Mouse (Mus musculus) retina, postnatal 7 days (tissue): ENCODE measurements at regions not wholly inside any gene's neighbourhood (a gene's known extent, or its start where the extent isn't known, plus 50 kb on each side); places are given as distances from the start of the nearest gene placed in this dataset.

Experiments used
- DNase-seq: peaks from one replicate; pipeline ENCODE4 v3.0.0-alpha.2; 2012; ENCODE audit warnings: low read depth, low spot score

GRCm38 (mm10) chr2:129883417-129883816 lies 83.1 kb downstream of the Stk35 start:
- DNase-seq: no peak

DNA sequence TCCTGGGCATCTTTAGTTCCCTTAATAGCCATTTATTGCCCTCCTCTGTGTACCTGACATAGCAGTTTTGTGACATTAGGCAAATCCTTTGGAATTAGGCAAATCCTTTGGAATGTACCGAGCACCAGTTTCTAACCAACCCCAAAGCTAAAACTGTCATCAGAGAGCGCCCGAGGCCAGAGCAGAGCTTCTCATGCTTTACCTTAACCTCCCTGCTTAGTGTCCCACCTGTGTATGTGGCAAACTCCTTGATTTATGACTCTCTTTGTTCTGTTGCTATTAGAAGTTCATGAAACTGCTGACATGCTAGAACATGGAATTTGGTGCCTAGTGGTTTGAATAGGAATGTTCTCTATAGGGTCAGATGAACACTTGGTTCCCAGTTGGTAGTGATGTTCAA lies 84.0 kb downstream of the Stk35 start:
- DNase-seq: no peak

DNA sequence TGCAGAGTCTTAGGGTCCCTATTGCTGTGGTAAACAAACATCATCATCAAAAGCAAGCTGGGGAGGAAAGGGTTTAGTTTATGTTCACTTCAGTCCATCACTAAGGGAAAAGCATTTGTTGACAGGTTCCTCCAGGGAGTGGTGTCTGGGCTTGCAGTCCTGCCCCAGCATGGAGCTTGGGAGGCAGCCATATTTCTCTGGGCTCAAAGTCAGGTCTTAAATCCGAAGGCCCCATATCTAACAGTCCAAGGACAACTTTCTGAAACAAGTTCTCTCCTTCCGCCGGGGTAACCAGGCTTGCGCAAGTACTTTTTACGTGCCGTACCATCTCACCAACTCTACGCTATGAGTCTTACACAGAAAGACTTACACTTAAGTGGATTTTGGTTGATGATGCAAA lies 85.2 kb downstream of the Stk35 start:
- no peak for DNase-seq

GRCm38 (mm10) chr2:129893231-129893630 lies 92.9 kb downstream of the Stk35 start:
- no peak for DNase-seq

DNA sequence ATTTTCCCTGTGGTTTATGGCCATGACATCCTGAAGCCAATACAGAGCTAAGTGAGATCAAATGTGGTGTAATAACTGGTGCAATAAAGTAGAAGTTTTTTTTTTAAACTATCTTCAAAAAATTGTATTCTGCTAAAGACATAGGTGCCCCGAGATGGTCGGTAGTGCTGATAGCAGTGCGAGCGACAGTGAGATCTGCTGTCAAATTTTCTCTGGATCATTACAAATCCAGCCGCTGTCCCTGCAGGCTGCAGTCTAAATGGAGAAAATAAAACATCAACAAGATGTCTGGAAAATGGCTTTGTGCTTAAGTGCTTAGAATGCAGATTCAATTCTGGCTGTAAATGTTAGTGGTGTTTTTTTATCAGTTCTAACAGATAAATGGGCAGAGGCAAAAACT lies 93.5 kb downstream of the Stk35 start:
- DNase-seq: no peak

DNA sequence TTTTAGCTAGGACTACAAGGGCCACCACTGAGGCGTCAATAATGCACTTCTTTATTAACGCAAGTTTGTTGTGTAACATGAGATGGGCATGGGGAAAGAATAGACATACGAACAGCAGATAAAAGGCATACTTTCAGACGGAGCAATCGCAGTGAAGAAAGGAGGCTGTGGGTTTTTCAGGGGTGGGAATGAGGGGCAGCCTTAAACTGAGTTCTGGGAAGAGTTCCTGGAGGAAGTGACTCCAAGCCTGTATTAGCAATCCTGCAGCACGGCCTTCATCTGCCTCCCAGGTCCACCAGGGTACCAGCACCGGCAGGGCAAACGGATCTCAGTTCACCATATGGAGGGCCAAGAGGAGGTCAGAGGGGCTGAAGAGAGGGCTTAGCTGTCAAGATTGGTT lies 94.6 kb downstream of the Stk35 start:
- no peak for DNase-seq

- DNase-seq: no peak
Observed at GRCm38 (mm10) chr2:129895369-129895768, 95.1 kb downstream of the Stk35 start.

GRCm38 (mm10) chr2:129896696-129897095 lies 96.4 kb downstream of the Stk35 start:
- no peak for DNase-seq

DNA sequence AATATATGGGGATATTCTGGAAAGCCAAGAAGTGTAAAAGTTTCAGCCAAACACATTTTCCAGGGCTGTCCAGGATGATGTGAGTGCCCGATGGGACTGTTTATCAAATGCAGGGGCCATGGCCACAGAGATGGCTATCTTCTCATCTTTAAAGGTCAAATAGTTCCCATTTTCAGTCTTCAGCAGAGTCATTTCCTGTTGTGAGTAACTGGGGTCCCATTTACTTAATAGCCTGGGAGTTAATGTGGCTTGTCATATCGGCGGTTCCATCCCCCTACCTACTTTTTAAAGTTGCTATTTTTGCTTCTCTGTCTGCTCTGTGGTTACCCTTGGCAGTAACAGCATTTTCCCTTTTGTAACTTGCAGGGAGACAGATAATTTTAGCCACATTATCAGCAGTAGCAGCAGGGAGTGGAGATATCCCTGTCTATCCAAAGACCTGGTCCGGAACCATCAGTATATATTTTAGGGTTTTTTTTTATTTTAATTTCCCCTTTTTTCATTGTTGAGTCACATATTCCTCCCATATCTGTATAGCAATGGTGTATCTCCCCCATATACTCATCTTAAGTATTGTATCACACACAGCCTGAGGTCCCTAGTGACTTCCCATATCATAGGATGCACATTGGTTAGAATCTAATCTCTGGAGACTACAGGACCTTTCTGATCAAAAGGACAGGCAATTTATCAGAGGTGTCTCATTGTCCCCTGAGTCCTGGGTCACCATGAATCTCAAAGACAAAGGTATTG lies 103.2 kb downstream of the Stk35 start:
- no peak for DNase-seq

GRCm38 (mm10) chr2:129904753-129905152 lies 104.4 kb downstream of the Stk35 start:
- peak; percentile 23 for DNase-seq

DNA sequence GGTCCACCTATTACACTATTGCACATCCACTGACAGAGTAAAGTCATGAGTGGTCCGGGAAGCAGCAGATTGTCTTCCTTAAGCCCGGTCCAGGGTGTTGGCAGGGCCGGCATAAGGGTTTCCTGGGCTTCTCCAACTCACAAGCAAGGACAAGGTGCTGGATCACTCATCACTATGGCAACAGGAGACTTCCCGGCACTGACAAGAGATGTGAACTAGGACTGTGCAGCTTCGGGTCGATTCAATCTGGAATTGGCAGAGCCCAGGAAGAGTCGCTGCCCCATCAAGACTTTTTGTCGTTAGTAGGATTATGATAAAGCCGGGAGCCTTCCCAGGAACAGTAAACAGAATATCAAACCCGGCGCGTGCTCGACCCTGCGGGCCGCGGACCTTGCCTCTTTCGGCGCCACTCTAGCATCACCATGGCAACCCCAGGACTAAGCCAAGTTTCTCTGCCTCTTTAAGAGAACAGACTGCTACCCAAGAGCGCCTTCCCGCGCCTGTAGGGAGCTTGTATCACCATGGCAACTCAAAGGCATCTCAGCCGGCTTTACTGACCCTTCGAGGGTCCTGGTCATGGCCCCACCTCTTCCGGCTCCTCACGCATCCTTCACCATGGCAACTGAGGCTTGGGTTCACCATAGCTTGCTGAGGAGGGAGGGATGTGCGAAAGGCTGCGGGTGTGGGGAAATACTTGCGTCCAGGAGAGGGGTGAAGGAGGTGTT lies 103.3 kb upstream of the Tgm3 start:
- peak; percentile 29 for DNase-seq

GRCm38 (mm10) chr2:129911203-129911921 lies 100.8 kb upstream of the Tgm3 start:
- no peak for DNase-seq

DNA sequence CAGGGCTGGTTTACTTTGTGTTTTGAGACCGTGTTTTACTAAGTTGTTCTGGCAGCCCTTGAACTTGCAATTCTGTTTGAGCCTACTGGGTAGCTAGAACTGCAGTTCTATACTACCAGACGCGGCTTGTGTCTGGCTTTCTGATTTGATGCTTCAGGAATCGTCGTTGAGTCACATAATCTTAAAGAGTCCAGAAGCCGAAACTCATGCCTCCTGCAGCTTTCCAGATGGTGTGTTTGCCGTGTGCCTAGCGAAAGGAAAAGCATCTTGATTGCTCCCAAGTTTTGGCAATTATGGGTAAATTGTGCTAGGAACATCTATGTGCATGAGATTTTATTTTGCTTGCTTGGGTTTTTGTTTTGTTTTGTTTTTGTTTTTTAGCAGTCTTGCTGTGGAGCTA lies 99.6 kb upstream of the Tgm3 start:
- no peak for DNase-seq

GRCm38 (mm10) chr2:129914261-129914660 lies 97.9 kb upstream of the Tgm3 start:
- no peak for DNase-seq

- DNase-seq: no peak
Observed at GRCm38 (mm10) chr2:129916411-129916810, 95.7 kb upstream of the Tgm3 start.

- no peak for DNase-seq
Observed at GRCm38 (mm10) chr2:129918141-129918790, 93.9 kb upstream of the Tgm3 start.

DNA sequence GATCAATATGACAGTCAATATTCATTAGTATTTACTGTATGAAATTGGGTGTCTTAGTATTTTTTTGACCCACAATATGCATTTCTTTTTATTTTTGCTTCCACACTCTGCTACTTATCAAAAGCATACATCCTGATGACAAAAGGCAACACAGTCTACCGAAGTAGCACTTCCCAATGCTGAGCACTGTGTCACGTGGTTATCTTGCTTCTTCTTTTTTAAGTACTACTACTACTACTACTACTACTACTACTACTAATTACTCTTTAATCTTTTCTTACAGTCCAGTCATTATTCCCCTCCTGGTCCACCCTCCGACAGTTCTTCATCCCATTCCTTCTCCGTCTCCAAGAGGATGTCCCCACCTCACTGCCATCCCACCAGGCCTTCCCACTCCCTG lies 92.6 kb upstream of the Tgm3 start:
- DNase-seq: no peak

- no peak for DNase-seq
Observed at GRCm38 (mm10) chr2:129927218-129927617, 84.9 kb upstream of the Tgm3 start.

DNA sequence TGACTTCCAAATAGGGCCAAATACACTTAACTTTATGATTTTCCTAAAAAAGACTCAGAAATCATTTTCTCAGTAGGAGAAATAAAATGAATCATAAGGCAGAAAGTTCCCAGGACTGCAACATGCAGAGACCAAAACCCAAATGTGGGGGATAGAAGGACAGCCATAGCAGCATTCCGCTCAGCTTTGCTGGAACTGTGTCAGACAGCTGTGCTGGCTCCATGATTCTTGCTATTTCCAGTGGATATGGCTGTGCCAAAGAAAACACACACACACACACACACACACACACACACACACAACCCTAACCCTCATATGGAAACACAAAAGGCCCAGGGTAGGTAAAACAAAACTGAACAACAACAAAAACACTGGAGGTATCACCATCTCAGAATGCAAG lies 78.6 kb upstream of the Tgm3 start:
- no peak for DNase-seq

DNA sequence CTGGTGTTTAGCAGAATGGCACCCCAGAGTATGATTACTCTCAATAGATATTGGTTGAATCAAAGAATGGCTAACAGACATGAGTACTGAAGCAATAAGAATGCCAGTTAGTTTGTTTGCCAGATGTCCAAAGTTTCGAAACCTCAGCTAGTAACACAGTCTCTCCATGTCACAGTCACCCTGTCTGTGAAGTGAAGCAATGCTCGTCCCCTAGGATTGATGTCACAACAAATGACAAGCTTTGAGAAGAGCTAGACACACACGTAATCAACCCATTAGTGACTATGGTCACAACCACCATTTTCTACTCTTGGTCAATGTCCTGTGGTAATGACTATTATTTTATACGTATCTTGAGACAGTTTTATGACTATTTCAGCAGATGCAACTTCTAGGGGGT lies 69.3 kb upstream of the Tgm3 start:
- no peak for DNase-seq

DNA sequence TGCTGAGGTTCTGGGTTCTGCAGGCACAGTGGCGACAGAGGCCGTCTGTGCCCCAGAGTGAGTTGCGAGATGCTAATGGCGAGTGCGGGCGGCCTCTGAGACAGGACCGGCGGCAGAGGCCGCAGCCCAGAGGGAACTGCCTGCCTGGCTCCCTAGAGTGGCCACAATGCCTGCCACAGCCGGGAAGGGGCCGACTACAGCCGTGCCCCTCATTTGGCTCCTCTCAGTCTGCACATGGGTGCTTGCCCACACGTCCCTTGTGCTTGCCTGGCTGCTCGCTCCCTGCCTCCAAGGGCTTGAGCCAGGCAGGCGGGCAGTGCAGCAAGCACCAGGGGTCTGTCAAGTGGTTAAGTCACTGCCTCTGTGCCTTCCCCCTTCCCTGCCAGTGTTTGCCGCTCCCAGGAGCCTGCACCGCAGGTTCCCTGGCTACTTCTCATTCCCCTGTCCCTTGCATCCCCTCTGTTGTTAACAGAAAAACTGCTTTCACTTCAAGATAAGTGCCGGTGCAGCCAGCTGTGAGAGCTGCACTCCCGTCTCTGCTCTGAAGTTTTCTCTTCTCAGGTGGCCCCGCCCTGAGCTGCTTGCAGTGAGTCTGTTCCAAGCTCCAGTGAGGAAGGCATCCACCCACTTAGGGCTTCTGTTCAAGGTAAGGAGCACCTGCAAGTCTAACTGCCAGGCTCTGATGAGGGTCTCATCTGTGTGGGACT lies 64.1 kb upstream of the Tgm3 start:
- no peak for DNase-seq
